Mouse (Mus musculus): ENCODE data around the gene Ppp3ca. TPM values are rescaled to one million over a fixed set of nuclear protein-coding genes. Genes with fewer than 3 reads are reported as not detected.

The Ppp3ca gene
- total RNA-seq, 2 experiments from 2014 or later = 137 to 140 TPM

DNA sequence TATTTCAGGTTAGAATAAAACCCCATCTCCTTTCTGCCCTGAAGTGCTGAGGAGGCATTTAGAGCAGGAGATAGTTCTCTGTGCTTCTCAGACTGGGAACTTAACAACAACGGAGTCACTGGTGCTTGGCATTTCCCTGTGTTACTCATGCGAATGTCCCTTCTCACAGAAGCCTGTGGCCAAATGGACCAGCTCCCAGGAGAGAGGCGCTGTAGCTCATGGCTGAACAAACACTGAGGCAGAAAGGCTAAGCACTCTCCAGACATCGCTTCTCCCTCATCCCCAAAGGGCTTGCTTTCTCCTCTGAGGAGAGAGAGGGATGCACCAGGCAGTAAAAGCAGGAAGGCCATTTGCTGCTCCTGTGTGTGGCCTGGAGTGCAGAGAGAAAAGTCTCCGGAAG lies 164.0 kb downstream of the Ppp3ca start:
- peak; percentile 49 for DNase-seq
- intact Hi-C loops (cut with DNase I; ENCODE audit: low total_unique reads) = no loop called here

DNA sequence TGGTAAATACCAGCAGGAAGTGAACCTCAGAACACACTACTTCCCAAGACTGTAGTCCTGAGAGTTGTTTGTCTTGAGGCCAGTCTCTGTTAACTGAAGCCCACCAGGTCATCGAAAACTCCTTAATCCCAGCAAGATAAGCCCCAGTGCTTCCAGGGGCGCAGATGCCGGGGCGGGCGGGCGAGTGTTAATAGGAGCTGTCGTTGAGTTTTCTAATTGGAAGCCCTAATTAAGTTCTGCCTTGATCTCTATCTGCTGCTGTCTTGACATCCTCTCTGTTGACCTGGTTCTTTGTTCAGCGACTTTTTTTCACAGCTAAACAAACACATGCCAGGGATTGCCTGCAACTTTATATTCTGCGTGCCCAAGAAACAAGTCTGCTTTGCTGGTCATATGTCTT lies 165.9 kb downstream of the Ppp3ca start:
- intact Hi-C loops (cut with DNase I; ENCODE audit: low total_unique reads) = no loop called here
- no peak for DNase-seq

DNA sequence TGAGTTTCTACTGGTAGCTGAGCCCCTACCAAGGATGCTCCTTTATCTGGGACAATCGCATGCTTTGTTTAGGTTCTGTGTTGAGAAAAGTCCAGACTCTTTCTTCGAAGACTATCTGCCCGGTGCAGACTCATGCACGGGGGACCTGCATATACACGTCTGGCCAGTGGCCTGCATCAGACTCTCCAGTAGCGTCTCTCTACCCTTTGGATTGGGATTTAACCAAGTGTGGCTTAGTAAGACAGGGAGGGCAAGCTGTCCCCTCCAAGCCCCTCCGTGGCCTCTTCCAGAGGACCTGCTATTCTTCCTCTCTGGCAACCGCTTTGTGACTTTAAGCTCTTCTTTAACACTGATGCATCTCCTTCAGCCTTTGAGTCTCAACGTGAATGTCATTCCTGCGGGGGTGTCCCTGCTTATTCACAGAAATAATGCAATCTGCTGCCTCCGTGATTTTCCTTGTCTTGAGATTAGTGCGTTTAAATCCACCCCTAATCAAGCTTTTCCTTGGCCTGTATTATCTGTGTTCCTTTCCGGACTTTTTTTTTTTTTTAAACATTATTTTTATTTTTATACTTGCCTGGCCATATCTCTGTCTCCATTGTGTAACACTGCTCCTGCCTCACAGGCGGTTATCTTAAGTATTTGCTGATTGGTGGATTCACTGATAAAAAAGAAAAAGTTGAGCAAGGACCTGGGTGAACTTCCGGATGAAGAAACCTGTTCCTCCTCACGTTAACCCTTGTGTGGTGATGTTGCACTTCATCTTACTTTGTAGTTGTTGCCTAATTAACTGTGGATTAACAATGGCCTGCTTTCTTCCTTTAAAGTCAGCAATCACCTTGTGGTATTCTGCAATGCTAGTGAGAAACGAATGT lies 166.6 kb downstream of the Ppp3ca start:
- DNase-seq = no peak
- intact Hi-C loops (cut with DNase I; ENCODE audit: low total_unique reads) = no loop called here

- intact Hi-C loops (cut with DNase I; ENCODE audit: low total_unique reads) = no loop called here
- no peak for DNase-seq
Measured at GRCm38 (mm10) chr3:136837589-136837988, 167.7 kb downstream of the Ppp3ca start.

DNA sequence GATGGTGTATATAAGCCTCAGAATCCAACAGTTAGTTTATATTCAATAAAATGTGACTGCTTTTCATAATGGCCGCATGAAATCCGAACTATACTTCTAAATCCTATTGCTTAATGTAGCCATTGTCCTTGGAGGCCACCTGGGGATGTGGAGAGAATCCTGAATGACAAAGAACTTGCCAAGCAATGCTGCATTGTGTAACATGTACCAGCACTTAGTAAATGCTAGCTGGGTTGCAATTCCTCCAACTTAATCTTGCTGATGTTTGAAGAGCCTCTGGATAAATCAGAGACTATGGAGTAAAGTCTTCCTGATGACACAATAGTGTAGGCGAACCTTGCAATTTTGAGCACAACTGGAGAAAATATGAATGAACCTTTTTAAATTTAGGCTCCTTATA lies 171.4 kb downstream of the Ppp3ca start:
- intact Hi-C loops (cut with DNase I; ENCODE audit: low total_unique reads) = no loop called here
- no peak for DNase-seq

DNA sequence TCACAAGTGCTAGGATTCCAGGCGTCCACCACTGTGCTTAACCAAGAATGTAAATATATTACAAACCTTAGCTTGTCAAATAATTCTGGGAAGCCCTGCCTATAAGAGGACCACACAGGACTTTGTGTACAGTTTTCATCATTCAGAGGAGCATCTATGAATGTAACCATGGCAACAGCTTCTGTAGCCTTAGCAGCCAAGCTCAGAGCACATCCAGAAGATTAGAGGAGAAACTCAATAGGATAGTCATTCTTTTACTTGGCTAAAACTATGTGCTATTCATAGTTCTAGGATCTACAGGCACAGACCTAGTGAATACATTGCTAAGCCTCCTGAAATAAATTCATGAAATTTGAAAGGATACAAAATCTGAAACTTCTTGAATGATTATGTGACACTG lies 172.5 kb downstream of the Ppp3ca start:
- intact Hi-C loops (cut with DNase I; ENCODE audit: low total_unique reads) = no loop called here
- no peak for DNase-seq

GRCm38 (mm10) chr3:136843811-136844491 lies 174.0 kb downstream of the Ppp3ca start:
- intact Hi-C loops (cut with DNase I; ENCODE audit: low total_unique reads) = no loop called here
- no peak for DNase-seq

DNA sequence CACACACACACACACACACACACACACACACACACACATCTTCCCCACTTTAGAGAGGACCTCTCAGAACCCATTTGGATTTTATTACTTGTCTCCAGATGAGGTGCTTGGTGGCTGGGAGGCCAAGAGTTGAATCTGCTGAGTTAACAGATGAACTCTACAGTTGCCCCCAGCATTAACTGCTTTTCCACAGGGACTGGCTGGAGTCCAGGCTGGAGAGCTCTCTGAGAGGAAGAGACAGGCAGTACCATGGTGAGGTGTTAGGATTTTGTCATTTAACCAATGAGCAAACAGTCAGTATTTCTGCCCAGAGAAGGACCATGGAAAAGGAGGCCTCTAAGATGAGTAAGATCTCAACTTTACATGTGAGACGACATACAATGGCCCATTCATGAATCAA lies 179.1 kb downstream of the Ppp3ca start:
- intact Hi-C loops (cut with DNase I; ENCODE audit: low total_unique reads) = no loop called here
- peak; percentile 11 for DNase-seq

- intact Hi-C loops (cut with DNase I; ENCODE audit: low total_unique reads) = no loop called here
- DNase-seq = no peak
Measured at GRCm38 (mm10) chr3:136852921-136853320, 183.0 kb downstream of the Ppp3ca start.

DNA sequence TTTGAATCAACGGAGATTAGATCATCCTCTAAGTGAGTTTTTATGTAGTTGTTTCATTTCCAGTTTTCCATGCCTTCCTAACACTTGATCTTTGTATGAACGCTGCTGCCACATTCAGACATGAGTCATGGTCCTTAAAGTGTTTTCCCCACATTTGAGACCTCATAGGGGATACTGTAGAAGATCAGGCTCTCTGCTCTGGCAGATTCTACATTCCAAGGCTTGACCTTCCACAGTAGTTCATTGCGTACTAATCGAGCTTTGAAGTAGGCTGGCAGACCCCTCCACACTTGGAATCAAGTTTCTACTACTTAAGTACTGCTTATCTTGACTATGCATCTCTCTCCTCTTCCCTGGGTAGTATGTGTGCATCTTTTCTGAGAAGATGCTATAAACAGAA lies 183.7 kb downstream of the Ppp3ca start:
- DNase-seq = no peak
- intact Hi-C loops (cut with DNase I; ENCODE audit: low total_unique reads) = no loop called here

GRCm38 (mm10) chr3:136855996-136856395 lies 186.1 kb downstream of the Ppp3ca start:
- DNase-seq = no peak
- intact Hi-C loops (cut with DNase I; ENCODE audit: low total_unique reads) = no loop called here

DNA sequence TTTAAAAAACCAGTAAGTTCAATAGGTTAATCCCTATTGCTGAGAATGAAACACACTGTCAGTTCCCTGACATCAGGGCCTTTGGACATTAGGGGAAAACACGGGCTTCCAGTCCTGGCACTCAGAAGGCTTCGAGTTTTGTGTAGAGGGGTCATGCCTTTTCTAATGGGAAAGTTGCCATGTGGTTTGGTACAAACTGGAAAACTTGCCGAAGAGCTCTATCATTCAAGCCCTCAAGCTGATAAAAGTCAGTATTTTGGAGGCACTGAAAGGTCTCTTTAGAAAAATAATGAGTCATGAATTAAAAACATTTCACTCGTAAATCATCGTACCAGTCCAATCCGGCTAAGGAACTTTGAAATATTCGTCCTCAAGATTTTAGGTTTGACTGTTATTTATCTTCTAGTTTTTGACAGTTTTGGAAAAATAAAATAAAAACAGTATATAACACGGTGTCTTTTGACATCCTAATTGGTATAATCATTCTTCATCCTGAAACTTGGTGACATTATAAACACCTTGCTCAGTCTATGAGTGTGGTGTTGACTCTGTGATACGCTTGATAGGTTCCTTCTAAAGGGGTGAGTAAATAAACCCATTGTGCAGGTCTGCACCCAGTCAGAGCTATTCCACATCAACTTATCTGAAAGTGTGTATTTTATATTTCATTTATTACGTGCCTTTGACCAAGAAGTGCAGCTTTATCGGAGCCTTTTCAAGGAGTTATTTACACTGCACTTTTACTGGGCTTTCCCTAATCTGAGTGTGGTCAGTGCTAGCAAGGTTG lies 192.3 kb downstream of the Ppp3ca start:
- intact Hi-C loops (cut with DNase I; ENCODE audit: low total_unique reads) = no loop called here
- no peak for DNase-seq

GRCm38 (mm10) chr3:136863127-136863526 lies 193.2 kb downstream of the Ppp3ca start:
- intact Hi-C loops (cut with DNase I; ENCODE audit: low total_unique reads) = no loop called here
- no peak for DNase-seq

DNA sequence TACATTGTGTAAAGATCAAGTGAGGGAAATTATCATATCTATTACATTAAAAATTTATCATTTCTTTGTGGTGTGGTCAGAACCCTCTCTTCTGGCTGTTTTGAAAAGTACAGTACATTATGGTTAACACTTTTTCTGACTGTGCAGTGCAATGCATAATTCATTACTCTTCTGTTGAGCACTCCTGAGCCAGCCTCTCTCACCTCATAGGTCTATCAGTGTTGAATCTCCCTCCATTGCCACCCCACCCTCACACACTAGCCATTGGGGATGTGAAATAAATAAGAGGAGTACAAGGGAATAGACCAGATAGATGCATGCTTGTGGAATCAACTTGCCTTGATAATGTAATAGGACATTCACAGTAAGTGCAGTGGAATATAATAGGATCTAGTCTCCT lies 194.4 kb downstream of the Ppp3ca start:
- DNase-seq = no peak
- intact Hi-C loops (cut with DNase I; ENCODE audit: low total_unique reads) = no loop called here

- no peak for DNase-seq
- intact Hi-C loops (cut with DNase I; ENCODE audit: low total_unique reads) = no loop called here
Measured at GRCm38 (mm10) chr3:136865176-136865859, 195.4 kb downstream of the Ppp3ca start.

DNA sequence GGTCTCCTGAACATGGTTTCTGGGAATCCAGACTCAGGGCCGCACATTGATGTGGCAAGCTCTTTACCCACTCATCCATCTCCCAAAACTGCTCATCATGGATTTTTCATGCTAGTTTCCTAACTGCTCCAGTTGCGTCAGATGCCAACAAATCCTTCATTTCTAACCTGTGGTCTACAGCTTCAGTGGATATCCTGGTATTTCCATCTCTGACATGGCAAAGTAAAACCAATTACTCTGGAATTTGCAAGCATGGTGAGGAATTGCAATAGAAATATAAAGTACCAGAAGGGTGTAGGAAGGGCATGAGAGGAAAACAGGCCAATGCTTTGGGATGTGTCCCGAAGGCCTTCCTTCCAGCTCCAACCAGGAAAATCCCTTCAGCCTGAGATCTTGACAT lies 196.2 kb downstream of the Ppp3ca start:
- intact Hi-C loops (cut with DNase I; ENCODE audit: low total_unique reads) = no loop called here
- no peak for DNase-seq

- no peak for DNase-seq
- intact Hi-C loops (cut with DNase I; ENCODE audit: low total_unique reads) = no loop called here
Measured at GRCm38 (mm10) chr3:136866571-136866970, 196.6 kb downstream of the Ppp3ca start.

DNA sequence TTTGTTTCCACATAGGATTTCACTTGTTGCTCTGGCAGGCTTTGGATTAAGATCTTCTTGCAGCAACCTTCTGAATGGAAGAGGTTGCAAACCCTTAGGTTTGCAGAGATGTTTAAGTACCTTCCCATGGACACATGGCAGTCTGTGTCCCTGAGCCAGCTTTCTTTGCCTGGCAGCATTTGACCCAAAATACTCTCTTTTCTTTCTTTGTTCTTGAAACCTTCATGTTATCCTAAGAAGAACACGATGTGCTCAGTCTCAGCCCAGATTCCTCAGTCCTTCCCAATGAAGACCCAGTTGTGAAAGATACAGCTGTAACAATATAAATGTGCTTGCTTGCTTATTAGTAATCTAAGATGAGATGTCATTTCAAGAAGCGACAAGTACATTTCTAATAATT lies 197.4 kb downstream of the Ppp3ca start:
- intact Hi-C loops (cut with DNase I; ENCODE audit: low total_unique reads) = no loop called here
- no peak for DNase-seq

DNA sequence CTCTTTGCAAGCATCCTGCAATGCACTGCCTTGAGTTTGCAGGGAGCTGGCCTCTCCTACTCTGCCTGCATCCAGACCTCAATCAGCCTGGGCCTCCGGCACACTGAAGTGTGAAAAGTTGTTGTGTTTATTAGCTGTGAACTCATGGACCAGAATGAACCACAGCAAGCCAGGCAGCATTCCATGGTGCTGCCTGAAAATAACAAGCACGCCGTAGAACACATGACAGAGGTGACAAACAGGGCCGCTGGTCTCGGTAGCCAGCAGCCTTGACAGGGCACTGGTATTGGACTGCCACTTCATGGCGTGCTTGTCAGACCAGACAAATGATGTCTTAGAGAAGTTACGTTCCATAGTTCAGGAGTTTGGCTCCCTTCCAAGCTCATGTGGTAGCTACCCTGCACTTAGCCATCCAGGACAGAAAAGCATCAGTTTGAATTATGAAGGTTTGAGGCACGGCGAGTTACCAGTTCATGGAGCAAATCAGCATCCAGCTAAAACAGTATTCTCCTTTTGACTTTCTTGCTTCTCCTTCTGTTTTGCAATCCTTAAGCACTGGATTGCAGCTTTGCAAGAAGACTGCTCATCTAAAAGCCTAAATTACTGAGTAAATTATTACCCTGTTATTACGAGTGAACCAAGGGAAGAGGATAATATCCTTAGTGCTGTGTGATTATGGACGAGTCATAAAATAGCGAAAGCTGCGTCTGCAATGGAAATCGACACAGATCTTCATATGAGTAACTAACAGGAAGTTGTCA lies 202.0 kb downstream of the Ppp3ca start:
- DNase-seq = no peak
- intact Hi-C loops (cut with DNase I; ENCODE audit: low total_unique reads) = no loop called here

Measured in gastrocnemius, postnatal 14 days (tissue).